Mouse (Mus musculus) megakaryocyte-erythroid progenitor cell, adult 5-6 weeks (primary cell): ENCODE data around the gene Tlr5. TPM values are rescaled to one million over a fixed set of nuclear protein-coding genes. Genes with fewer than 3 reads are reported as not detected.

ENCODE experiments used
- ATAC-seq: replicated peaks from 2 replicates; pipeline ENCODE4 v1.8.0; 2016; ENCODE audit warnings: mild to moderate bottlenecking, inconsistent platforms; ENCODE audit not compliant: severe bottlenecking, poor library complexity, low FRiP score, low TSS enrichment
- total RNA-seq, 2 experiments: library from RNA; stranded (forward) in 1 of 2; stranded (reverse) in 1 of 2; fragments of 200-1000, 215-1000 nt in 1 of 2; fragments of >200 nt in 1 of 2; fragmentation: Nextera tagmentation in 1 of 2; gene quantifications; 2 replicates each; pipeline ENCODE4 v1.2.3; 2014 to 2017

The Tlr5 gene
- total RNA-seq, 2 experiments from 2014 or later = not detected

GRCm38 (mm10) chr1:182983496-182984127 is 29.0 kb downstream of the Tlr5 start:
- ATAC-seq = 0 out of 2 replicates have a peak, but pooled peaks have one; percentile 15

- ATAC-seq = no peak
These were observed 31.7 kb downstream of the Tlr5 start for GRCm38 (mm10) chr1:182986243-182986642.

- no peak for ATAC-seq
These were observed 32.2 kb downstream of the Tlr5 start for GRCm38 (mm10) chr1:182986750-182987149.

GRCm38 (mm10) chr1:182987801-182988200 is 33.2 kb downstream of the Tlr5 start:
- ATAC-seq = no peak

GRCm38 (mm10) chr1:182988646-182989045 is 34.1 kb downstream of the Tlr5 start:
- no peak for ATAC-seq

- ATAC-seq = 0 out of 2 replicates have a peak, but pooled peaks have one; percentile 35
These were observed 35.6 kb downstream of the Tlr5 start for GRCm38 (mm10) chr1:182990092-182990762.

- peak; percentile 98 for ATAC-seq
These were observed 36.6 kb downstream of the Tlr5 start for GRCm38 (mm10) chr1:182991002-182991778.

Other genes starting within 250 kb of the Tlr5 start
- not detected in 2 replicates for gene Ccdc185, start 205.6 kb upstream of the Tlr5 start, total RNA-seq (2014; fragmentation: Nextera tagmentation)
- gene Ccdc185, start 205.6 kb upstream of the Tlr5 start, total RNA-seq (2017) = not detected in 2 replicates
- gene Susd4, start 190.9 kb upstream of the Tlr5 start, total RNA-seq (2014; fragmentation: Nextera tagmentation) = 0.12 and 0.26 TPM in 2 replicates
- gene Susd4, start 190.9 kb upstream of the Tlr5 start, total RNA-seq (2017) = not detected in 2 replicates